Comparison of ENCODE assay signal across 7 mouse cellular contexts in the genomic region with DNA sequence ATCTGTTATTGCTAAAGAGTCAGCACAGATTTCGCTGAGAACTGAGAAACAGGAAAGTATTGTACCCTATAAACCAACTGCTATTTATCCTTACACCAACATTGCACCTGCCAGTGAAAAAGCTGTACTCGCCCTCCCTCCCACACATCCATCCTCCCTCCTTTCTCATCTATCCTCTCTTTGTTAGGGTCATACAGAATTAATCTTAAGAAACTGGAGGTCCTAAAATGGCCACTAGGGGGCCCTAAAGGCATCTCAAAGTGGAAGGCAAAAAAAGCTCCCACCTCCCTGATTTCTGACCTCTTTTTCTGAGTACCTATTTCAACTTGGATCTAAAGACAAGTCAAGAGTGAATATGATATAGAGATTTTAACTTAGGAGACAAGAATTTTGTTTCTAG. TPM values are rescaled to one million over a fixed set of nuclear protein-coding genes. Genes with fewer than 3 reads are reported as not detected.
DNase-seq lines count a peak whose midpoint lies in the region; TF ChIP-seq lines count a peak whose summit lies in the region.

No protein-coding gene starts in this region.

- peak; percentile 89 for DNase-seq in 3T3-L1 (ENCODE audit: low read depth, low spot score)
- DNase-seq in B cell, adult 2 months, result peak; percentile 33 to 45
- DNase-seq in cerebellum, adult 2 months, result peak; percentile 38 to 68
- DNase-seq in frontal cortex, postnatal 36 days (ENCODE audit: low spot score in 2 of 2), result peak; percentile 72 to 86
- DNase-seq in kidney, postnatal 4 days, result peak; percentile 62 to 69
- DNase-seq in lung, postnatal 10 days, result peak; percentile 74
- peak; percentile 36 for DNase-seq in right cerebral cortex, postnatal 25 days

- H3K4me3 ChIP-seq in cerebellum, adult 2 months (replicated peaks; ENCODE audit: insufficient read depth, low read depth, low read length), result no peak overlapping the region

- 47% methylated on average over 2 of the region's 2 CpGs for WGBS in cerebellum, adult 2 months

- peak; percentile 32 for TF ChIP-seq CTCF in cerebellum, adult 2 months (IDR thresholded peaks at IDR 0.05; ENCODE audit: borderline replicate concordance, insufficient read depth, low read depth, low read length)

- no peak overlapping the region for H3K27ac ChIP-seq in cerebellum, adult 2 months (ENCODE audit: insufficient read depth, low read length)

- H3K4me1 ChIP-seq in cerebellum, adult 2 months (ENCODE audit: control insufficient read depth, insufficient read depth, low read length), result no peaks in the 10 kb centered on the region

- no peaks in the 10 kb centered on the region for H3K27me3 ChIP-seq in cerebellum, adult 2 months (ENCODE audit: control insufficient read depth, insufficient read depth, low read length)

- TF ChIP-seq POLR2A in cerebellum, adult 2 months (IDR thresholded peaks at IDR 0.05; ENCODE audit: borderline replicate concordance, insufficient read depth, low read length), result no peak

RNA-seq across cellular contexts. Expression of a gene that starts 2.6 kb away (rescaled TPM):
- 55.0 and 55.5 TPM in 2 replicates for polyA plus RNA-seq in cerebellum, adult 2 months (2012; rRNA removed)

Comparison
In these comparisons a context has a peak if more than half of its experiments do, and no peak if none do; other contexts are left out.
1. DNase-seq: peak in every context shown above with its lines; median percentile 89 in 3T3-L1; 79 in frontal cortex, postnatal 36 days; 74 in lung, postnatal 10 days; 66 in kidney, postnatal 4 days; 53 in cerebellum, adult 2 months; 39 in B cell, adult 2 months; 36 in right cerebral cortex, postnatal 25 days.